Mouse (Mus musculus) erythroblast, embryonic 14.5 days (primary cell): ENCODE data around the gene Hoxd8. TPM values are rescaled to one million over a fixed set of nuclear protein-coding genes. Genes with fewer than 3 reads are reported as not detected.

Experiments
- H3K27me3 ChIP-seq: 2 replicates; pipeline ENCODE4 v1.6.1; 2012; ENCODE audit warnings: inconsistent platforms; ENCODE audit not compliant: control insufficient read depth
- H3K36me3 ChIP-seq: 2 replicates; pipeline ENCODE4 v1.6.1; 2012; ENCODE audit warnings: mild to moderate bottlenecking, inconsistent platforms; ENCODE audit not compliant: control insufficient read depth
- H3K4me1 ChIP-seq: 2 replicates; pipeline ENCODE4 v1.6.1; 2012; ENCODE audit warnings: inconsistent platforms; ENCODE audit not compliant: control insufficient read depth
- H3K4me3 ChIP-seq: replicated peaks from 2 replicates; pipeline ENCODE3; 2012; ENCODE audit warnings: moderate library complexity, mild to moderate bottlenecking, inconsistent platforms
- H3K9me3 ChIP-seq: 2 replicates; pipeline ENCODE4 v1.6.1; 2012; ENCODE audit warnings: low read length, inconsistent platforms, mixed read lengths; ENCODE audit not compliant: control insufficient read depth
- GATA1 ChIP-seq: IDR thresholded peaks from 2 replicates; pipeline ENCODE4 v1.6.1; 2012; ENCODE audit warnings: low read length, inconsistent platforms, mixed read lengths
- TAL1 ChIP-seq: IDR thresholded peaks from 3 replicates; pipeline ENCODE4 v1.6.1; 2012; ENCODE audit warnings: low read length, inconsistent platforms, mixed read lengths
- polyA plus RNA-seq: library from polyadenylated mRNA; stranded (reverse); fragments of >175 nt; gene quantifications from 2 replicates; pipeline ENCODE4 v1.2.3, GENCODE M21; 2012

The Hoxd8 gene
- polyA plus RNA-seq, 1 experiment, result not detected

GRCm38 (mm10) chr2:74676376-74677052 lies 27.9 kb upstream of the Hoxd8 start:
- TF ChIP-seq GATA1 (no peak), TAL1 (no peak)
- Histone ChIP-seq H3K4me3 (no peak overlapping the region), H3K27me3 (peaks cover 100% of the 10 kb centered on the region), H3K4me1 (no peaks in the 10 kb centered on the region), H3K36me3 (no peaks in the 10 kb centered on the region), H3K9me3 (no peaks in the 10 kb centered on the region; the same call in 1 of the 2 replicates)

- TF ChIP-seq GATA1 (no peak), TAL1 (no peak)
- Histone ChIP-seq H3K27me3 (peaks cover 100% of the 10 kb centered on the region), H3K4me1 (no peaks in the 10 kb centered on the region), H3K4me3 (no peak overlapping the region), H3K36me3 (no peaks in the 10 kb centered on the region), H3K9me3 (no peaks in the 10 kb centered on the region; the same call in 1 of the 2 replicates)
These were observed 27.3 kb upstream of the Hoxd8 start for GRCm38 (mm10) chr2:74677106-74677505.

GRCm38 (mm10) chr2:74678891-74679595 lies 25.4 kb upstream of the Hoxd8 start, which contains the start of gene Hoxd11:
TSS of gene Hoxd11 (plus strand) at chr2:74679557.
- no peaks in the 10 kb centered on the region for H3K4me1 ChIP-seq
- no peak within 1 kb of the TSS for H3K4me3 ChIP-seq
- H3K27me3 ChIP-seq, result peaks cover 100% of the 10 kb centered on the region
- no peak for TF ChIP-seq TAL1
- no peak for TF ChIP-seq GATA1
- peaks cover 2% of the 10 kb centered on the region; the same call in 1 of the 2 replicates for H3K9me3 ChIP-seq
- H3K36me3 ChIP-seq, result no peaks in the 10 kb centered on the region

GRCm38 (mm10) chr2:74679596-74679971 lies 24.8 kb upstream of the Hoxd8 start:
- Histone ChIP-seq H3K9me3 (peaks cover 2% of the 10 kb centered on the region; the same call in 1 of the 2 replicates), H3K4me3 (no peak overlapping the region), H3K36me3 (no peaks in the 10 kb centered on the region), H3K4me1 (no peaks in the 10 kb centered on the region), H3K27me3 (peaks cover 100% of the 10 kb centered on the region)
- TF ChIP-seq GATA1 (no peak), TAL1 (no peak)

- peaks cover 100% of the 10 kb centered on the region for H3K27me3 ChIP-seq
These were observed 24.4 kb upstream of the Hoxd8 start for GRCm38 (mm10) chr2:74679980-74680379.

GRCm38 (mm10) chr2:74680561-74681398 lies 23.6 kb upstream of the Hoxd8 start:
- peaks cover 100% of the 10 kb centered on the region for H3K27me3 ChIP-seq
- H3K9me3 ChIP-seq, result peaks cover 2% of the 10 kb centered on the region; the same call in 1 of the 2 replicates
- no peaks in the 10 kb centered on the region for H3K36me3 ChIP-seq
- H3K4me3 ChIP-seq, result no peak overlapping the region
- TF ChIP-seq TAL1, result no peak
- TF ChIP-seq GATA1, result no peak
- H3K4me1 ChIP-seq, result no peaks in the 10 kb centered on the region

More at GRCm38 (mm10) chr2:74679980-74680379, 24.4 kb upstream of the Hoxd8 start:
- TF ChIP-seq TAL1, result no peak
- no peak for TF ChIP-seq GATA1
- Histone ChIP-seq H3K9me3 (peaks cover 2% of the 10 kb centered on the region; the same call in 1 of the 2 replicates), H3K4me3 (no peak overlapping the region), H3K4me1 (no peaks in the 10 kb centered on the region), H3K36me3 (no peaks in the 10 kb centered on the region)

- H3K4me1 ChIP-seq, result no peaks in the 10 kb centered on the region
- no peak overlapping the region for H3K4me3 ChIP-seq
- no peaks in the 10 kb centered on the region for H3K36me3 ChIP-seq
- H3K27me3 ChIP-seq, result peaks cover 100% of the 10 kb centered on the region
- no peak for TF ChIP-seq TAL1
- peaks cover 2% of the 10 kb centered on the region; the same call in 1 of the 2 replicates for H3K9me3 ChIP-seq
These were observed 22.6 kb upstream of the Hoxd8 start for GRCm38 (mm10) chr2:74681594-74682531.

- H3K4me1 ChIP-seq, result no peaks in the 10 kb centered on the region
- no peak overlapping the region for H3K4me3 ChIP-seq
- no peaks in the 10 kb centered on the region for H3K36me3 ChIP-seq
- peaks cover 5% of the 10 kb centered on the region; the same call in 1 of the 2 replicates for H3K9me3 ChIP-seq
- H3K27me3 ChIP-seq, result peaks cover 100% of the 10 kb centered on the region
- no peak for TF ChIP-seq TAL1
- no peak for TF ChIP-seq GATA1
These were observed 21.6 kb upstream of the Hoxd8 start for GRCm38 (mm10) chr2:74682796-74683195.
